Mouse (Mus musculus) hindbrain, embryonic 13.5 days (tissue): ENCODE measurements at regions not wholly inside any gene's neighbourhood (a gene's known extent, or its start where the extent isn't known, plus 50 kb on each side); places are given as distances from the start of the nearest gene placed in this dataset.

ENCODE experiments used
- ATAC-seq: fragments of 200-750 bp; cut with Nextera tagmentation; 2 replicates; pipeline ENCODE4 v1.8.0; 2017; ENCODE audit warnings: moderate TSS enrichment; ENCODE audit not compliant: low FRiP score
- H3K27ac ChIP-seq: fragments of 300-500 bp; sonication (generic); 2 replicates; pipeline ENCODE4 v1.5.1; 2015; ENCODE audit warnings: inconsistent platforms, mild to moderate bottlenecking, moderate library complexity
- H3K27me3 ChIP-seq: fragments of 300-500 bp; sonication (generic); 2 replicates; pipeline ENCODE4 v1.6.1; 2015; ENCODE audit warnings: mild to moderate bottlenecking, inconsistent platforms
- H3K36me3 ChIP-seq: fragments of 300-500 bp; sonication (generic); 2 replicates; pipeline ENCODE4 v1.6.1; 2015; ENCODE audit warnings: mild to moderate bottlenecking, inconsistent platforms
- H3K4me1 ChIP-seq: fragments of 300-500 bp; sonication (generic); replicated peaks from 2 replicates; pipeline ENCODE4 v1.6.1; 2015; ENCODE audit warnings: inconsistent platforms
- H3K4me2 ChIP-seq: fragments of 300-500 bp; sonication (generic); 2 replicates; pipeline ENCODE4 v1.6.1; 2015; ENCODE audit warnings: inconsistent platforms, mild to moderate bottlenecking, moderate library complexity
- H3K4me3 ChIP-seq: fragments of 300-500 bp; sonication (generic); 2 replicates; pipeline ENCODE4 v1.5.1; 2015; ENCODE audit warnings: mild to moderate bottlenecking, inconsistent platforms
- H3K9ac ChIP-seq: fragments of 300-500 bp; sonication (generic); 2 replicates; pipeline ENCODE4 v1.6.1; 2015; ENCODE audit warnings: mild to moderate bottlenecking, inconsistent platforms
- H3K9me3 ChIP-seq: fragments of 300-500 bp; sonication (generic); 2 replicates; pipeline ENCODE4 v1.6.1; 2016; ENCODE audit warnings: inconsistent platforms
- WGBS: fragments of 180-500 bp; shearing (Covaris S2); methylation state at CpG from one replicate; pipeline ENCODE4 v1.1.7; 2015; 5-methylcytosine and 5-hydroxymethylcytosine counted together

GRCm38 (mm10) chr1:22902992-22903391 lies 97.2 kb upstream of the Rims1 start:
- no peak for ATAC-seq
- WGBS, result 92% methylated on average over 2 of the region's 2 CpGs
- H3K27me3 ChIP-seq, result no peaks in the 10 kb centered on the region
- no peaks in the 10 kb centered on the region for H3K36me3 ChIP-seq
- H3K27ac ChIP-seq, result no peak overlapping the region
- H3K9me3 ChIP-seq, result no peaks in the 10 kb centered on the region
- no peaks in the 10 kb centered on the region for H3K4me1 ChIP-seq
- H3K4me3 ChIP-seq, result no peak overlapping the region
- no peak overlapping the region for H3K9ac ChIP-seq
- no peak overlapping the region for H3K4me2 ChIP-seq

- Histone ChIP-seq H3K9ac (no peak overlapping the region), H3K36me3 (no peaks in the 10 kb centered on the region), H3K4me1 (no peaks in the 10 kb centered on the region), H3K9me3 (no peaks in the 10 kb centered on the region), H3K27me3 (no peaks in the 10 kb centered on the region), H3K4me3 (no peak overlapping the region), H3K27ac (no peak overlapping the region), H3K4me2 (no peak overlapping the region)
- WGBS, result 73% methylated on average over 5 of the region's 5 CpGs
- no peak for ATAC-seq
These were observed 95.3 kb upstream of the Rims1 start for GRCm38 (mm10) chr1:22901018-22901625.

- WGBS, result 82% methylated on average over 3 of the region's 3 CpGs
- Histone ChIP-seq H3K9me3 (no peaks in the 10 kb centered on the region), H3K27ac (no peak overlapping the region), H3K36me3 (no peaks in the 10 kb centered on the region), H3K9ac (no peak overlapping the region), H3K4me1 (no peaks in the 10 kb centered on the region), H3K4me2 (no peak overlapping the region), H3K4me3 (no peak overlapping the region), H3K27me3 (no peaks in the 10 kb centered on the region)
- no peak for ATAC-seq
These were observed 89.3 kb upstream of the Rims1 start for GRCm38 (mm10) chr1:22895099-22895498.

- Histone ChIP-seq H3K36me3 (no peaks in the 10 kb centered on the region), H3K27ac (no peak overlapping the region), H3K27me3 (no peaks in the 10 kb centered on the region), H3K9ac (no peak overlapping the region), H3K4me1 (no peaks in the 10 kb centered on the region), H3K9me3 (no peaks in the 10 kb centered on the region), H3K4me3 (no peak overlapping the region), H3K4me2 (no peak overlapping the region)
- WGBS, result 80% methylated on average over 3 of the region's 3 CpGs
- no peak for ATAC-seq
These were observed 57.2 kb upstream of the Rims1 start for GRCm38 (mm10) chr1:22862985-22863384.
